Mouse (Mus musculus) CH12.LX (cell line): ENCODE measurements around the gene Ppp1r11.

Source experiments
- CHD2 ChIP-seq: IDR thresholded peaks from 2 replicates; pipeline ENCODE4 v1.6.1; 2011; ENCODE audit warnings: low read length, improper control_type of control experiment
- CTCF ChIP-seq, 2 experiments: IDR thresholded peaks in 1 of 2; conservative IDR thresholded peaks in 1 of 2; 2 replicates each; pipeline ENCODE4 v1.5.1; 2011 to 2012; ENCODE audit warnings: low read depth in 2 of 2, low read length in 2 of 2, improper control_type of control experiment in 1 of 2, inconsistent platforms in 1 of 2, mild to moderate bottlenecking in 1 of 2, moderate library complexity in 1 of 2
- E2F4 ChIP-seq: IDR thresholded peaks from 2 replicates; pipeline ENCODE4 v1.6.1; 2011; ENCODE audit warnings: low read depth, low read length, improper control_type of control experiment; ENCODE audit not compliant: insufficient replicate concordance
- ELF1 ChIP-seq: IDR thresholded peaks from 2 replicates; pipeline ENCODE4 v1.6.1; 2014; ENCODE audit warnings: low read depth, mild to moderate bottlenecking, inconsistent platforms, low read length, improper control_type of control experiment
- EP300 ChIP-seq: IDR thresholded peaks from 2 replicates; pipeline ENCODE4 v1.6.1; 2011; ENCODE audit warnings: low read length, improper control_type of control experiment
- GABPA ChIP-seq: IDR thresholded peaks from 2 replicates; pipeline ENCODE4 v1.6.1; 2012; ENCODE audit warnings: low read depth, low read length, improper control_type of control experiment, inconsistent platforms; ENCODE audit not compliant: insufficient replicate concordance
- NRF1 ChIP-seq: IDR thresholded peaks from 2 replicates; pipeline ENCODE4 v1.6.1; 2014; ENCODE audit warnings: low read depth, mild to moderate bottlenecking, inconsistent platforms, low read length, improper control_type of control experiment, moderate library complexity
- POLR2A ChIP-seq: IDR thresholded peaks from 2 replicates; pipeline ENCODE4 v1.6.1; 2011; ENCODE audit warnings: low read depth, mild to moderate bottlenecking, improper control_type of control experiment, low read length
- TCF12 ChIP-seq: IDR thresholded peaks from 2 replicates; pipeline ENCODE4 v1.6.1; 2014; ENCODE audit warnings: low read depth, mild to moderate bottlenecking, inconsistent platforms, low read length, improper control_type of control experiment
- UBTF ChIP-seq: IDR thresholded peaks from 2 replicates; pipeline ENCODE4 v1.6.1; 2012; ENCODE audit warnings: low read depth, mild to moderate bottlenecking, inconsistent platforms, low read length, improper control_type of control experiment, moderate library complexity

DNA sequence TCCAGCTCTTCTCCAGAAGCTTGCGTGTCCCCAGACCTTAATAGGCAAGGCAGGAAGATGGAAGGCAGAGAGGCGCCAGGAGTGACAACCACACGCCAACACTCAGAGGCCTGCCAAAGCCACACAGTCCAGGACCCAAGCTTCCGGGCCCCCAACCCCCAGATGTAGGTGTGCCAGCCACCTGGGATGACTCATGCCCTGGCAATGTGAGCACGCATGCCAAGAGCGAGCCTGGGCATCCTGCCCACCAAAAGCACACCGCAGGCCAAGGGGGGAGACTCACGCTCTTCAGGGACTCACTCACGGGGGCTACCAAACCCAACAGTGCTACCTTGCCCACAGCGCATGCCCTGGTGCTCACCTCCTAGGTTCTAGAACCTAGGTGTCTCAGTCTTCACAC lies 9.2 kb downstream of the Ppp1r11 start:
- TF ChIP-seq NRF1 (no peak), POLR2A (no peak), GABPA (no peak), EP300 (no peak), E2F4 (no peak), CTCF (conservative IDR thresholded peaks at IDR 0.05 in 1 of 2, IDR thresholded peaks at IDR 0.05 in 1 of 2; ENCODE audit: low read depth in 2 of 2, low read length in 2 of 2) (no peak), TCF12 (no peak), ELF1 (no peak), CHD2 (no peak), UBTF (no peak)
